Mouse (Mus musculus) cerebellum, adult (tissue): ENCODE measurements around the gene Sarnp.

Experiments
- ATAC-seq: cut with Nextera tagmentation; 2 replicates; pipeline ENCODE4 v1.9.2; 2017; ENCODE audit warnings: mild to moderate bottlenecking, moderate library complexity, mixed read lengths; ENCODE audit not compliant: insufficient number of reproducible peaks, low FRiP score, low TSS enrichment

The Sarnp gene

GRCm38 (mm10) chr10:128817033-128817432, at the start of gene Sarnp:
Sarnp (plus strand) TSS chr10:128817333.
- no peak for ATAC-seq

GRCm38 (mm10) chr10:128772895-128773294, 44.2 kb upstream of the Sarnp start:
- ATAC-seq: no peak

GRCm38 (mm10) chr10:128773685-128774084, 43.4 kb upstream of the Sarnp start:
- no peak for ATAC-seq

DNA sequence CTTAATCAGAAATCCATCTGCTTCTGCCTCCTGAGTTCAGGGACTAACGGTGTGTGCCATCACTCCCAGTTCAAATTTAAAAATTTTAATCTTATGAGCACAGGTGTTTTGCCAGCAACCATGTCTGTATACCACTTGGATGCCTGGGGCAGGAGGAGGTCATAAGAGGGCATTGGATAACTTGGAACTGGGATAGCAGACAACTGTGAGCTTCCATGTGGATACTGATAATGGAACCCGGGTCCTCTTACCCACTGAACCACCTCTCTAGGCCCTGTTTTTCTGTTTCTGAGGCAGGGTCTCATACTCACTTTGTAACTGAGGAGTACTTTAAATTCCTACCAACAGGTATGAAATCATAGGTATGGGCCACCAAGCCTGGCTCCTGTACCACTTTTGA, 38.7 kb upstream of the Sarnp start:
- no peak for ATAC-seq

DNA sequence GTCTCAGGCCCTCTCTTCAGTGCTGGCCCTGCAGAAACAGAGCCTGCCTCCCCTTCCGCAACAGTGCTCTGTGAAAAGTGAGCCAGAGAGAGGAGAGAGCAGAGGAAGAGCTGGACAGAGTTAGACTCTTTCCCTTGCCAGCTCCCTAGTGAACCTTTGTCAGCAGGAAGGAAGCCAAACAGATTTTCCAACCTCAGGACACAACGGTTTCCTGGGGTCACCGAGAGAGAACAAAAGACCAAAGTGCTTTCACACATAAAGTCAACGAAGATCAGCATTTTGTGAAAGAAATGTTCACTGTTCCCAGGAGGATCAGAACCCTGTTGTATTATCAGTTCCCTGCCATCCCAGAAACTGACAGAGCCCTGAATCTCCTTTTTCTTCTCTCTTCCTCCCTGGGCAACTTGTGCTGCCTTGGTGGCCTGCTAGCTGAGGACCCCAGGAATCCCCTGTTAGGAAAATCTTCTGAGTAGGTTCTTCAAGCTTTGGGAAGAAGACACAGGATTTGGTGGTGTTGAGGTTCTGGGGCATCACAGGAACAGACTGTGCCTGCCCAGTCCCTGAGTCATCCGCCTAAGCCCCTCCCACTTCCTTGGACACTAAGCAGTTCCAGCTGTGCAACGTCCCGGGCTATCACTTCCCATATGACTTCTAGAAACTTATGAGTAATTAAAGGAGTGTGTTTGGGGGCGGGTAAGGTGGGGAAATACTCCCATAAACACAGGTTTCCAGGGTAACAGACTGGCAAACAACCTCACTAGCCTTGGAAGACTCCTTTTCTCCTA, 37.9 kb upstream of the Sarnp start:
- no peak for ATAC-seq

DNA sequence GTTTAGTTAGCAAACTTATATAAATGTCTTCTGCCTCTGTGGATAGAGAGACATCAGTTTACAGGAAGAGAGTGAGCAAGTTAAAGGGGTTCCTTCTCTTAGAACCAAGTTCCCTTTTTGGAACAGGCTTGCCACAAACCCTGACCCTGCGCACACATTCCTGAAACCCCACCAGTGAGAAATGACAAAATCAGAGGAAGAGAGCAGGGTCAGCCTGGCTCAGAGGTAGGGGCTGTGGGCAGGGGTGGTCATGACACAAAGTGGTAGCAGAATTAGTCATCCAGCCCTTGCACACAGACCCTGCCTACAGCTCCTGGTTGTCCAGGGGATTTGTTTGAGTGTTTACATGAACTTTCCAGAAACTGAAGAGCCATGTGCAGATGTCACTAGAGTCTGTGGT, 36.9 kb upstream of the Sarnp start:
- no peak for ATAC-seq

GRCm38 (mm10) chr10:128790398-128791124, 26.6 kb upstream of the Sarnp start, which contains the start of gene Mmp19:
Mmp19 (plus strand) TSS chr10:128790910.
- ATAC-seq: no peak

DNA sequence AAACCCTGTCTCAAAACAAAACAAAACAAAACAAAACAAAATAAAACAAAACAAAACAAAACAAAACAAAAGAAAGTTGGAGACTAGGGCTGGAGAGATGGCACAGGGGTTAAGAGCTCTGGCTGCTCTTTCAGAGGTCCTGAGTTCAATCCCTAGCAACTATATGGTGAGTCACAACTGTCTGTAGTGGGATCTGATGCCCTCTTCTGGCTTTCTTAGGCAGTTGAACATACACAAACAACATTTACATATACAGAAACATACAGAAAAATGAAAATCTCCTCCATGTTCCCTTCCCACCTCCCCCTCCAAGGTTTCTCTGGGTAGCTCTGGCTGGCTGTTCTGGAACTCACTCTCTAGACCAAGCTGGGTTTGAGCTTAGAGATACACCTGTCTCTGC, 25.1 kb upstream of the Sarnp start:
- no peak for ATAC-seq

DNA sequence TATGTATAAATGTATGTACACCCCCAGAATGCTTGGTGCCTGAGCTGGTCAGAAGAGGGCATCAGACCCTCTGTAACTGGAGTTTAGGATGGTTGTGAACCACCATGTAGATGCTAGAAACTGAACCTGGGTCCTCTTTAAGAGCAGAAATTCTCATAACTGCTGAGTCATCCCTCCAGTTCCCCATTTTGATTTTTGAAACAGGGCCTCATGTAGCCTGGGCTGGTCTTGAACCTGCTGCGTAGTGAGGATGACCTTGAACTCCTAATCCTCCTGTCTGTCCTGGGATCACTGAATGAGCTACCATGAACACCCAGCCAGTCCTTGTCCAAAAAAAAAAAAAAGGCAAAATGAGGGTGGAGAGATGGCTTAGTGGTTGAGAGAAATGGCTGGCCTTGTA, 23.9 kb upstream of the Sarnp start:
- no peak for ATAC-seq

- no peak for ATAC-seq
Observed at GRCm38 (mm10) chr10:128794391-128794790, 22.7 kb upstream of the Sarnp start.

DNA sequence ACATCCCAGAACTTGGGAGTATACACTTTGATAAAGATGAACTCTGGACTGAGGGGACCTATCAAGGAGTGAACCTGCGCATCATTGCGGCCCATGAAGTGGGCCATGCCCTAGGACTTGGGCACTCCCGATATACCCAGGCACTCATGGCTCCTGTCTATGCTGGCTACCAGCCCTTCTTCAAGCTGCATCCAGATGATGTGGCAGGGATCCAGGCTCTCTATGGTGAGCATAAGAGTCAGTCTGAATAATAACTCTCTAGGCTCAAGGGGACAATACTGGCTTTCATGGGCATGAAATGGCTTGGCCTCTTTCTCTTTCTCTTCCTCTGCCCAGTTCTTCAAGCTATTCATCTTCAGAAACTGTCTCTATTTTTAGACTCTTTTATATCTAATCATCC, 21.6 kb upstream of the Sarnp start:
- ATAC-seq: no peak

GRCm38 (mm10) chr10:128798676-128799075, 18.5 kb upstream of the Sarnp start:
- ATAC-seq: no peak

GRCm38 (mm10) chr10:128801981-128802495, 15.1 kb upstream of the Sarnp start:
- no peak for ATAC-seq

- ATAC-seq: no peak
Observed at GRCm38 (mm10) chr10:128802956-128803355, 14.2 kb upstream of the Sarnp start.

GRCm38 (mm10) chr10:128803361-128803760, 13.8 kb upstream of the Sarnp start:
- ATAC-seq: no peak

DNA sequence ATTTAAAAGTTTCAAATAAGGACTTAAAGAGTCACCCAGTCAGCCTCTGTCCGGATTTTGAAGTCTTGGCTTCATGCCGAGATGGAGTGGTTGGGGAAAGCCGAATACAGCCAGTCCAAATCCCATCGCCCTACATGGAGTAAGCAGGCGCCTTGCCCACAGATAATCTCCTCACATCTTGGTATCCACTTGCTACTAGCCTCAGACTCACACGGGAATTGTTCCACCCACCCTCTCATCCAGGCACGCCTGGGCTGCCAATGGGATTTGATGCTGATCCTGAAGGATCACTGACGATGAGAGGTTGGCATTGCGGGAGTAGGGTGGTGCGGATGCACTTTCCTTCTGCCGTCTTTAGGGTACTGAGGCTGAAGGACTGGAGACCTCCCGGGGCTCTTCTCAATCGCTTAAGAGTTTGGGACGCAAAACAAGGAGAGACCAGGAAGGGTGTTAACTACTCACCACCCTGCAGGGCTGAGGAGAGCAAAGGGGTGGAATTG, 13.3 kb upstream of the Sarnp start, which contains the start of gene Dnajc14:
Gene Dnajc14, plus strand, starts transcription at position 292 of the 500 bp plus-strand sequence.
- ATAC-seq: peak; percentile 18

DNA sequence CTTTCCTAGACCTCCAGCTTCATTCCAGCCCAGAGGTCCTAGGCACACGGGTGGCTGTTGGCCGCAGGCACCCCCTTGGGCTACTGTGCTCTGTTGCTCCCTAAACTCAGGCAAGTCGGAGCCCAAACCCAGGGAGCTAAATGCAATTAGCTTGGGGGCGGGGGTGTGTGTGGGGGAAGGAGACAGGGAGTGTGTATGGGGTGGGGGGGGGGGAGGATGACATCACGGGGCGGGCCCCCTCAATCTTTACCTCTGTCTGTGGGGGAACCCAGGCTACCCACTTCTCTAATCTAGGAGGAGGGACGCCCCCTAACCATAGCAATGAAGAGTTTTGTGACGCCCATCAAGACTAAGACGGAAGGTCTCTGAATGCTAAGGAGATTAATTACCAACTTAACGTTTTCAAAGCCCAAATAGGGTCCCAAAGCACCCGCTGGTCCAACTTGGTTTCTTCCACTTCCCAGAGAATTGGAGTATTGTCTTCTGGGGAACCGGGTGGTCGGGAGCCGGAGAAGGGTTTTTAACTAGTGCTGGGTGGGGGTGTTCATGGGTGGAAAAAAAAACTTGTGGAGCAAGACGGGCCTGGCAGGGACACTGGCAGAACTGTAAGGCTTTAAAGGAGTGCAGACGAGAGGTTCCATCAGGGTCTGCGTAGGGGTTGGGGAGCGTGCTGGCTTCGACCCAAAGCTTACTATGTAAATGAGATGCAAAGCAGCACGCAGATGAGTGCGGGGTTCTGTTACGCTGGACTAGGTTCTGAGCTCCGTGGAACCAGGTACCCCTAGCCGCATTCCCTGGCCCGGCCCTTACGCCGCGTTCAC, 12.7 kb upstream of the Sarnp start, which contains the start of gene Tmem198b:
Gene Tmem198b, minus strand, starts transcription at position 100 of the 821 bp plus-strand sequence.
- peak; percentile 8 for ATAC-seq

GRCm38 (mm10) chr10:128805092-128806000, 11.8 kb upstream of the Sarnp start:
- ATAC-seq: peak; percentile 85

DNA sequence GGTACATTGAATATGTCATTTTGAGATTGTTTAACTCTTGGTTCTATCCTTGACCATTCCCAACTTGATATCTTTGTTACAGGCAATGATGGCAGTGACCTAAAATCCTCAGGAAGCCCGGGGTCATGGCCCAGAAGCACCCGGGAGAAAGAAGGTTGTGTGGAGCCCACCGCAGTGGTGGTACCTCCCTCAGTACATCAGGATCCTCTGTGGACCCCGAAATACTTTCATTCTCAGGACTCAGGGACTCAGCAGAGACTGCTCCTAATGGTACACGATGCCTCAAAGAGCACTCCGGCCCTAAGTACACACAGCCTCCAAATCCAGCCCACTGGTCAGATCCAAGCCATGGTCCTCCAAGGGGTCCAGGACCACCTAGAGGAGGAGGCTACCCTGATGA, 11.0 kb upstream of the Sarnp start:
- ATAC-seq: no peak
